Mouse (Mus musculus) thymus, postnatal 25 days (tissue): ENCODE measurements around the gene Epn2.

Source experiments
- DNase-seq: peaks from one replicate; pipeline ENCODE4 v3.0.0; 2022

The Epn2 gene

GRCm38 (mm10) chr11:61535530-61535929 lies 44.0 kb downstream of the Epn2 start:
- DNase-seq, result no peak

DNA sequence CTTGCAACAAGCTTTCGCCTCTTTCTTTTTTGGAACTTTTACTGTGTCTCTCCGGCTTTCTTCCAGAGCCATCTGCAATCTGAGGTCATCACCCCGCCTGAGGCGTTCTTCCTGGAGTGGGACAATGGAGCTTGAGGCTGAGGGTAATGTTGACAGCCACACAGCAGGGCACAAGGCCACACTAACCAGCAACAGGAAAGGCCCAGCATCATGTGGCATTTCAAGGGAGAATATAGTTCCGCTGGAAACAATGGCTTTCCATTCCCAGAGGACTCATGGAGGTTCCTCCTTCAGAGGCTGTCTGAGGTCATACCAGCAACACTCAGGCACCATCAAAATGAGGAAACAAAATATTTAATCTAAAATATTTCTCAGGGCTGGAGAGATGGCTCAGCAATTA lies 45.9 kb downstream of the Epn2 start:
- DNase-seq, result no peak

- DNase-seq, result no peak
Observed at GRCm38 (mm10) chr11:61532820-61533219, 46.7 kb downstream of the Epn2 start.

GRCm38 (mm10) chr11:61529268-61529713 lies 50.2 kb downstream of the Epn2 start:
- no peak for DNase-seq

GRCm38 (mm10) chr11:61526872-61527271 lies 52.6 kb downstream of the Epn2 start:
- no peak for DNase-seq

DNA sequence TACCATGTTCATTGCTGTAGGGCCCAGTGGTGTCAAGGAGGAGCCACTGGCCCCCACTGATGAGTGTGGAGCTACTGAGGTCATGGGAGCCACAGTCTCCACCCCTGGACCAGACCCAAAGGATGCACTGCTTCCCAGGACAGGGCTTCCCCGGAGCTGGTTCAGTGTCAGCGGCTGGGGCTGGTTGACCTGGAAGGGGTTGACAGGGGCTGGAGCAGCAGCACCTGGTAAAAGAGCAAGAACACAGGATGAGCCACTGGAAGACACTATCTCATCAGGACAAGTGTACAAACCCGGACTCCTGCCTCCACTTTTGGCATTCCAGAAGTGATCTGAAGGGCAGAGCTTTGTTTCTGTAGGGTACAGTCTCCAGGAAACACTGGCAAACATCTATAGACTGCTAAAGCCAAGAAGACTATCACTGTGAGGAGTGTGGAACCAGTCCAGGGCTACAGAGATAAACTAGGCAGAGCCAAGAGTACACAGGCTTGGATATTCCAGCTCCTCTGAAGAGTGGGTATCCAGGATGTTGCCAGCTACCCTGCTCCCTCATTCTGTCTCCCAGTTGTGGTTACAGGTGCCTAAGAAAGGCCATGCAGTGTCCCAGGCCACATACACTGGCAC lies 59.9 kb downstream of the Epn2 start:
- DNase-seq, result no peak

GRCm38 (mm10) chr11:61518871-61519270 lies 60.6 kb downstream of the Epn2 start:
- no peak for DNase-seq

GRCm38 (mm10) chr11:61517971-61518370 lies 61.5 kb downstream of the Epn2 start:
- no peak for DNase-seq

DNA sequence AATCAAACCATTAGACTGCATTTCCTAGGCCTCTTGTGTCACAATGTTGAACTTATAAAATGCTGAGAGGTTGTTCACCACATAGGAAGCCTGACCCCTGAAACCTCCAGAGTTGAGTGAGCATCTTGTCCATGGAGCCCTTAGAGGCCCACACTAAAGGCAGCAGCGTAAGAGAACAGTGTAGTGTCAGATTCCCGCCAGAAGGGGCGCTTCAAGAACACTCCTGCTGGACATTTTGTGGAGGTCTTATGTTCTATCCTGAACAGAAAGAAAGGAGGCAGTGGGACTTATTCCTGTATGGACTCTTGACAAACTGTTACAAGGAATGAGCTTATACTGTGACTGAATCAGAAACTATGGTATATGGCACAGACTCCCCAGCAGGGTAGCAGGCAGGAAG lies 64.5 kb downstream of the Epn2 start:
- peak; percentile 25 for DNase-seq

DNA sequence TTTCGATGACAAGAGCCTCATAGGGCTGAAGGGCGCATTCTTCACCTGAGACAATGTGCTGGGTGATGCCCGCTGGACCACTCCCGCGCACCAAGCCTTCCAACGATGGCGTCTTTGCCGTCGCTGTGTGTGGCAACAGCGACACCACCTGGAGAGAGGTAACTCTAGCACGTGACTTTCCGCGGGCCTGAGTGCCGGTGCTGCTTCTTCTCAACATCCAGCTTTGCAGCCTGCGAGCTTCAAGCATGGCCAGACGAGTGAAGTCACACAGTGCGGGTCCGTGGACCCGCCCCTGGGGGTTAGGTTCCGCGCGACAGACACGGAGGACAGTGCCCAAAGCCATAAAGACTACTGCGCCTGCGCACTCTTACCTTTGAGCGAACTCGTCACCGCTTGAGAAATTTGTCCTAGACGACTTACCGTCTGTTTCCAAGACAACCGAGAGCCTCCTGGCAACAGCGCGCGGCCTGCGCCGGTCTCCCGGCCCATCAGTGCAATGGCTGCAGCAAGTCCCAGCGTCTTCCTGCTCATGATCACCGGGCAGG lies 74.7 kb downstream of the Epn2 start, which contains the start of gene B9d1:
Gene B9d1, plus strand, starts transcription at position 432 of the 545 bp plus-strand sequence.
- DNase-seq, result peak; percentile 94

DNA sequence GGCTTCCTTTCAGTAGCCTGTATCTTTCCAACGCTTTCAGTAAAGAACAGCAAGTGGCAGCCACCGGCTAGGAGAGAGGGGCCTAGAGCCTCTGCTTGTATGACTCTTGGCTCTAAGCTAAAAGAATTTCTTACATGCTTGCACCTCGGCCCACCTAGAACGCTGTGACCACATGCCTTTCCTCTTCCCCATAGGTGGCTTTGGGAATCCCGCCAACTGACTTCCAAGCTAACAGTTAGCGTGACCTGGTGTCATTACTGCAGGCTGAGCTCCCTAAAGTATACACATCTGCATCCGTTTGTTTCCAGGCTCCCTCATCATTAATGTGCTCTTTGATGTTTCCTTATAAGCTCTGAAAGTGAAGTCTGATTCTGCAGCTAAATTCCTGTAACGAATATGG lies 75.6 kb downstream of the Epn2 start:
- DNase-seq, result no peak

GRCm38 (mm10) chr11:61498736-61499504 lies 80.6 kb downstream of the Epn2 start:
- no peak for DNase-seq

- DNase-seq, result no peak
Observed at GRCm38 (mm10) chr11:61497490-61497889, 82.0 kb downstream of the Epn2 start.

DNA sequence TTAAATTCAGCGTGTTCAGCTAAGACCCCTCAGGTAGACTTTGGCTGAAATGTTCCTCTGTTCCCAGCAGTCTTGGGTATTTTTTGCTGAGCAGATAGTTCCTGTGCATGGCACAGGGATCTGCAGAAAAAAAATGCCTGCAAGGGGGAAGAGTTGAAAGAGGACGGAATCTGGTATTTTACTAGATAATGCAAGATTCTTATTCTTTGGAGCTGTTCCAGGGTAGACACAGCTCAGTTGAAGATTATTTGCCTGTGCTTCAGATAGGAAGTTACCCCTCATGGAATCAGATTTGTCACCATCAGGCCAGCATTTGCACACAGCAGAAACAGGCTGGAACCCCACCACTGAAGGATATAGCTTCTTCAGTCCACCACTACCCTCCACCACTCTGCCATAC lies 84.0 kb downstream of the Epn2 start:
- no peak for DNase-seq

DNA sequence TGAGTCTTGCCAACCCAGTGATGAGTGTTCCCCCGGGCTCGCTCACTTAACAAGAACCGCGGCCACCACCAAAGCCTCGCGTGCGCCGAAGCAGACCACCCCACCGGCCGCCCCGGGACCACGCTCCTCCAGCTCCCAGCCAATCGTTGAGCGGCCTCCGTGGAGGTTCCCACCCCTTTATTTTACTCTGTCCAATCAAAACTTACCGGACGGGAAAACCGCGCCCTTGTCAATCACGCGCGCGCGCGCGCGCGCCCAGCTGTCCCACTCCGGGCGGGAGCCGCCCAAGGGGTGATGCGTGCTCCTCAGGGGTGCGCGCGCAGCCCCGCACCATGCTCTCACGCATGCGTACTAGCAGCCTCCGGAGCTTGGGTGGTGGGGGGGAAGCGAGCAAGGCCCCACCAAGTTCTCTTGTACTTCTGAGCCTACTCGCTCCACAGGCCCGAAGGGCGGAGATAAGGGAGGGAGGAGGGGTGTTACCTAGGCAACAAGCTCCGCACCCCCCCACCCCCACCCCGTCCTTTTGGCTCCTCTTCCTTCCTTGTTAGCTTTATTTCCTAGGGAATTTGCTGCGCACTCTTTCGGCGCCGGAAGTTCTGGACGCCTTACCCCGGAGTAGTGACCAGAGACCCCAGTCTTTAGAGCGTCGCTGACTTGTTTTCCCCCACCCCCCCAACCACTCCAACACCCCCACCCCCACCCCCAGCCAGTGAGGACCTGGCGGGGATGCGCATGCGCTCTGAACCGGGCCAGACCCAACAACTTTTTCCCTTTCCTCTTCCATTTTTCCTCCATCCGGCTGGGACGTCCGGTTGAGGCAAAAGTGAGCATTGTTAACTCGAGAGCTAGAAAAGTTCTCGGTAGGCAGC lies 85.1 kb downstream of the Epn2 start, which contains the start of gene Mapk7:
Gene Mapk7, minus strand, starts transcription at position 278 of the 869 bp plus-strand sequence.
- DNase-seq, result peak; percentile 96

- no peak for DNase-seq
Observed at GRCm38 (mm10) chr11:61493525-61494128, 85.9 kb downstream of the Epn2 start.

GRCm38 (mm10) chr11:61492749-61493401 lies 86.6 kb downstream of the Epn2 start:
- DNase-seq, result no peak

DNA sequence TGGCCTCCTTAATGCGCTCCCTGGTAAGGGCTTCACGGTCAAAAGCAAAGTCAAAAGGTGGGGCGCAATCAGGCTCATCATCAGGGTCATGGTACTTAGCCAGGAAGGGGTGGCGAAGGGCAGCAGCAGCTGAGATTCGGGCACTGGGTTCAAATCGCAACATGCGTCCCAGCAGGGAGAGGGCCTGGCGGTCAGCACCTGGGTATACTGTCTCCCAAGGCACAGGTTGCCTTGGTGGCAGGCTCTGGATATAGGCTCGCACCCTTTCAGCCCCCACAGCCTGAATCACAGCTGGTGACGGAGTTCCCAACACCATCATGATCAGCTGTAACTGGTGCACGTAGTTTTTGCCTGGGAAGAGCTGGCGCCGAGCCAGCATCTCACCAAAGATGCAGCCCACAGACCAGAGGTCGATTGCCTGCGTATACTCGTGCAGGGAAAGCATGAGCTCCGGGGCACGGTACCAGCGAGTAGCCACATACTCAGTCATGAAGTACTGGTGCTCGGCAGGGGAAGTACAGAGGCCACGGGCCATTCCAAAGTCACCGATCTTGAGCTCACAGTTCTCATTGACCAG lies 88.5 kb downstream of the Epn2 start:
- no peak for DNase-seq

DNA sequence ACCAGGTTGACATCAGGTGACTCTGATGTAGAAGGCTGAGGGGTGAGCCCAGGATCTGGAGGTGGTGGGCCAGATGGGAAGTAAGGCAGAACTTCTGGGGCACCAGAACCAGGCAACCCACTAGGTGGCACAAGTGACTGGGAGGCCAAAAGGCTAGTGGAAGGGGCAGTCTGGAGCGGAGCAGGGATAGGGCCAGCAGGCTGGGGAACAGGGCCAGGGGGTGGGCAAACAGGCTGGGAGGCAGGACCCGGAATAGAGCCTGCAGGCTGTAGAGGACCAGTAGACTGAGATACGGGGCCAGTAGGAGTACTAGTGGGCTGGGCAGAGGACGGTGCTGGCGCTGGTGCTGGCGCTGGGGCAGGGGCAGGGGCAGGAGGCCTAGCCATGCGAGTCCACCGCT lies 89.6 kb downstream of the Epn2 start:
- no peak for DNase-seq

- no peak for DNase-seq
Observed at GRCm38 (mm10) chr11:61489085-61489484, 90.4 kb downstream of the Epn2 start.

- no peak for DNase-seq
Observed at GRCm38 (mm10) chr11:61487936-61488335, 91.6 kb downstream of the Epn2 start.

DNA sequence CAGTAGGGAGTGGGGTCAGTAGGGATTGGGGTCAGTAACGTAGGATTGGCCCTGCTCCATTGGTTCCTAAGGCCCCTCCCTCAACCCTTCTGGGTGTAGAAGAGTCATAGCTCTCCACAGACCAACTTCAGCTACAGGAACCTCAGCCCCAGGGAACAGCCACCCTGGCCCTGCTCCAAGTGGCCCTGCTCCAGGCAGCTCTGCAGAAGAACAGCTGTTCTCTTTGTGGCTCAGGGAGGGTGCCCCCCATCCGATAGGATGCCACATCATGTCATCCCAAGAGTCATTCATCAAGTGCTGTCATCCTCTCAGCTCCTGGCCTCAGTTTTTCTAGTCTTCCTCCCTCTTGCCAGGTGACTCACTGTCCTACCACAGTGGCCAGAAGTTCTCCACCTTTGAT lies 92.1 kb downstream of the Epn2 start:
- no peak for DNase-seq
